Mouse (Mus musculus): ENCODE results near the gene Bmpr2.

DNA sequence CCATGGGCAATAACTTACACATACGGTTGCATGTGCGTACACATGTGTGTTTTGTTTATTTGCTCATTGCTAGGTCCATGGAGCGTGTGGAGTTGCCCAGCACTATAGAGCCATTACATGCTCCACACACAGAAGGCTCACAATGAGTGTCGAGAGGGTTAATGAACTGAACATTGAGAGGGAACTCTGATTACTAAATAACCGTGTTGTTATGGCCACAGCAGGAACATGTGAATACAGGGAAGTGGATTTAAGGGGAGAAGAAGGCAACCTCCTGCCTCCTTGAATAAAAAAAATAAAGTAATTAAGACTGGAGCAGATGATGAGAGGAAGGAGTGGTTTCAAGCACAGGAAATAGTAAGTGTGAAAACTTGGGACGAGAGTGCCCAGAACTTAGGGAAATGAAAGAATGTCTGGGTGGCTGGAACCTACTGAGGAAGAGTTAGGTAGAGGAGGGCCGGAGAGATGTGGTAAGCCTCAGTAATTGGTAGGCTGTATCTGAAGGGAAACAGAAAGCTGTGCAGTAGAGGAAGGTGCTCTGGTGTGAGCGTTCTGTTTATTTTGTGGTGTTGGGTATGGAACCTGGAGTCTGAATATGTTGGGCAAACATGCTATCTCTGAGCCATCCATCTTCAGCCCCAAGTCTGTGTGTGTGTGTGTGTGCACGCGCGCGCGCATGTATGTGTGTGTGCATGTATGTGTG, 143.8 kb downstream of the Bmpr2 start:
- TF ChIP-seq CTCF (IDR thresholded peaks at IDR 0.05; ENCODE audit: extremely low read depth, insufficient read depth, insufficient read length, insufficient replicate concordance), result no peak
- no peak for TF ChIP-seq POLR2A (IDR thresholded peaks at IDR 0.05; ENCODE audit: low read depth, low read length)

All from spleen, adult 2 months (tissue).